Mouse (Mus musculus) lung, postnatal 0 days (tissue): ENCODE data around the gene Plekha1. TPM values are rescaled to one million over a fixed set of nuclear protein-coding genes. Genes with fewer than 3 reads are reported as not detected.

ENCODE experiments used
- ATAC-seq: fragments of 200-750 bp; cut with Nextera tagmentation; 2 replicates; pipeline ENCODE4 v1.8.0; 2017; ENCODE audit warnings: moderate library complexity
- DNase-seq: peaks from one replicate; pipeline ENCODE4 v3.0.0-alpha.2; 2016; ENCODE audit warnings: low spot score
- H3K27ac ChIP-seq: fragments of 300-500 bp; sonication (generic); 2 replicates; pipeline ENCODE4 v1.5.1; 2014; ENCODE audit warnings: antibody characterized with exemption, mild to moderate bottlenecking, low read length, mixed read lengths
- H3K27me3 ChIP-seq: fragments of 300-500 bp; sonication (generic); replicated peaks from 2 replicates; pipeline ENCODE4 v1.6.1; 2014; ENCODE audit warnings: low read length, mixed read lengths; ENCODE audit not compliant: insufficient read depth
- H3K36me3 ChIP-seq: fragments of 300-500 bp; sonication (generic); 2 replicates; pipeline ENCODE4 v1.6.1; 2014; ENCODE audit warnings: low read length, mixed read lengths; ENCODE audit not compliant: insufficient read depth
- H3K4me1 ChIP-seq: fragments of 300-500 bp; sonication (generic); 2 replicates; pipeline ENCODE4 v1.6.1; 2014; ENCODE audit warnings: antibody characterized with exemption, low read depth, low read length, mixed read lengths; ENCODE audit not compliant: insufficient read depth
- H3K4me2 ChIP-seq: fragments of 300-500 bp; sonication (generic); replicated peaks from 2 replicates; pipeline ENCODE4 v1.6.1; 2014; ENCODE audit warnings: low read depth, mild to moderate bottlenecking, low read length, moderate library complexity, mixed read lengths
- H3K4me3 ChIP-seq: fragments of 300-500 bp; sonication (generic); 2 replicates; pipeline ENCODE4 v1.5.1; 2014; ENCODE audit warnings: low read depth, low read length
- H3K9ac ChIP-seq: fragments of 300-500 bp; sonication (generic); replicated peaks from 2 replicates; pipeline ENCODE4 v1.6.1; 2014; ENCODE audit warnings: low read depth, mild to moderate bottlenecking
- H3K9me3 ChIP-seq: fragments of 300-500 bp; sonication (generic); 2 replicates; pipeline ENCODE4 v1.6.1; 2016; ENCODE audit warnings: low read length, mixed read lengths
- CTCF ChIP-seq: IDR thresholded peaks from 2 replicates; pipeline ENCODE4 v1.5.1; 2016; ENCODE audit warnings: antibody characterized with exemption, mild to moderate bottlenecking
- EP300 ChIP-seq: IDR thresholded peaks from 2 replicates; pipeline ENCODE4 v1.6.1; 2016; ENCODE audit warnings: antibody characterized with exemption, mild to moderate bottlenecking, control low read depth
- WGBS: fragments of 180-500 bp; shearing (Covaris S2); extraction: QIAGEN DNeasy Blood & Tissue Kit; methylation state at CpG from one replicate; pipeline ENCODE4 v1.1.7; 2014; 5-methylcytosine and 5-hydroxymethylcytosine counted together
- polyA plus RNA-seq: library from polyadenylated mRNA; unstranded; fragments of >200 nt; fragmentation: Nextera tagmentation; extraction: Ambion mirVana; gene quantifications from 2 replicates; pipeline ENCODE4 v1.2.1, GENCODE M21; 2015

The Plekha1 gene
- polyA plus RNA-seq, 1 experiment from 2014 or later: 74.5 TPM

- Histone ChIP-seq H3K9me3 (no peaks in the 10 kb centered on the region), H3K9ac (no peak overlapping the region), H3K27ac (no peak overlapping the region), H3K4me2 (no peak overlapping the region), H3K4me3 (no peak overlapping the region), H3K27me3 (no peaks in the 10 kb centered on the region), H3K36me3 (no peaks in the 10 kb centered on the region), H3K4me1 (no peaks in the 10 kb centered on the region)
- no peak for TF ChIP-seq CTCF
- TF ChIP-seq EP300: no peak
- DNase-seq (no peak), ATAC-seq (no peak)
- WGBS: 88% methylated on average over 11 of the region's 11 CpGs
These were observed 79.4 kb downstream of the Plekha1 start for GRCm38 (mm10) chr7:130944766-130945475.

GRCm38 (mm10) chr7:130945730-130946129 lies 80.2 kb downstream of the Plekha1 start:
- ATAC-seq (no peak), DNase-seq (no peak)
- no peaks in the 10 kb centered on the region for H3K9me3 ChIP-seq
- no peak overlapping the region for H3K9ac ChIP-seq
- H3K36me3 ChIP-seq: no peaks in the 10 kb centered on the region
- WGBS: 91% methylated on average over 3 of the region's 3 CpGs
- TF ChIP-seq CTCF (no peak), EP300 (no peak)
- H3K4me1 ChIP-seq: no peaks in the 10 kb centered on the region
- H3K4me2 ChIP-seq: no peak overlapping the region
- H3K27ac ChIP-seq: no peak overlapping the region
- H3K27me3 ChIP-seq: no peaks in the 10 kb centered on the region
- H3K4me3 ChIP-seq: no peak overlapping the region

GRCm38 (mm10) chr7:130946303-130946702 lies 80.7 kb downstream of the Plekha1 start:
- no peak overlapping the region for H3K9ac ChIP-seq
- DNase-seq (no peak), ATAC-seq (no peak)
- H3K4me2 ChIP-seq: no peak overlapping the region
- TF ChIP-seq CTCF (no peak), EP300 (no peak)
- H3K4me1 ChIP-seq: no peaks in the 10 kb centered on the region
- H3K27ac ChIP-seq: no peak overlapping the region
- H3K27me3 ChIP-seq: no peaks in the 10 kb centered on the region
- H3K9me3 ChIP-seq: no peaks in the 10 kb centered on the region
- 85% methylated on average over 12 of the region's 12 CpGs for WGBS
- no peaks in the 10 kb centered on the region for H3K36me3 ChIP-seq
- H3K4me3 ChIP-seq: no peak overlapping the region

DNA sequence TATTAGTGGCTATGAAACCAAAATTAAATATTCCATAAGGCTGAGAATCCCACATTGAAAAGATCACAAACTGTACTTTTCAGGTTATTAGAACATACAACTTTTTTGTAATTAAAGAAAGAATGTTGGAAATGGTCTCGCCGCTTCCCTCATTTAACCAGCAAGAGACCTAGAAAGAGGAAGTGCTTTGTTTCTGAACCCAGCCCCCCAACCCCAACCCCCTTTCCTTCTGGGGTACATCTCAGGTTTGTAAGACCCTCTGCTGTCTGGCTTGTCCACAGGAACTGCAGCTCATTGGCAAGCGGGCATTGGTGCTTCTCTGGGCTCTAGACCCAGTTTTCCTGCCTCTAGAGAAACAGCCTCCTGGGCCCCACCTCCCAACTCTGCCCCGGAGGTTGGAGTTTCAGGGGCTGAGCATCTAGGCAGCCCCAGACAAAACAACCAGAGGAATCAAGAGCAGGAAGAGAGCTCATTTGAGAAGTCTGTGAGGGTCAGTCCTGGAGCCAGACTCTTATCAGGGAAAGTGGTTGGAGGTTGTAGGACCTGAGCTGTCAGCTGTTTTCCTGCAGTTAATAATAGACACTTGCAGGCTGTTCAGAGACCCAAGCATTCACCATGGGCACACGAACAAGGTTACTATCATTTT lies 83.1 kb downstream of the Plekha1 start:
- WGBS: 42% methylated on average over 5 of the region's 5 CpGs
- Histone ChIP-seq H3K36me3 (no peaks in the 10 kb centered on the region), H3K4me2 (no peak overlapping the region), H3K27ac (no peak overlapping the region), H3K27me3 (no peaks in the 10 kb centered on the region), H3K9ac (no peak overlapping the region), H3K9me3 (no peaks in the 10 kb centered on the region), H3K4me1 (no peaks in the 10 kb centered on the region), H3K4me3 (no peak overlapping the region)
- no peak for ATAC-seq
- DNase-seq: no peak
- no peak for TF ChIP-seq EP300
- TF ChIP-seq CTCF: no peak

DNA sequence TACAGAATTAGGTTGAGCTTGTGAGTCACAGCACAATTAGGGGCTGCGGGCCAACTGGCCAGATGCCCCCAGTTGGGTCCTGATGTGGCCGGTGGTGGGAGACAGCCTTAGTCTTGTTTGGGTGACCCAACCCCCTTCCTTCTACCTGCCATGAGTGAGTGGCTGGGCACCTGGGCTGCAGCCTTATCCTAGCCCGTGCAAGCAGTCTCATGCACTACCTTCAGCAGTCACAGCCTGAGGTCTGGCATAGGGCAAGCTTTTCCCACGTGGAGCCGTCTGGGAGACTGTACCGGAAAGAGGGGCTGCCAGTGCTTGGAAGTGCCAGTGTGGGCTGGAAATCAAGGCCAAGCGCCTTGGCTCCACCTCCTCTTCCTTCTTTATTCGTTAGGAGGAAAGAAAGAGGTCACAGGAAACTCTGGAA lies 83.8 kb downstream of the Plekha1 start:
- peak; percentile 64 for ATAC-seq
- H3K4me3 ChIP-seq: no peak overlapping the region
- 19% methylated on average over 8 of the region's 8 CpGs for WGBS
- DNase-seq: peak; percentile 62
- TF ChIP-seq EP300 (no peak), CTCF (no peak)
- no peak overlapping the region for H3K9ac ChIP-seq
- no peaks in the 10 kb centered on the region for H3K4me1 ChIP-seq
- H3K36me3 ChIP-seq: no peaks in the 10 kb centered on the region
- H3K27ac ChIP-seq: no peak overlapping the region
- no peaks in the 10 kb centered on the region for H3K27me3 ChIP-seq
- H3K9me3 ChIP-seq: no peaks in the 10 kb centered on the region
- no peak overlapping the region for H3K4me2 ChIP-seq

DNA sequence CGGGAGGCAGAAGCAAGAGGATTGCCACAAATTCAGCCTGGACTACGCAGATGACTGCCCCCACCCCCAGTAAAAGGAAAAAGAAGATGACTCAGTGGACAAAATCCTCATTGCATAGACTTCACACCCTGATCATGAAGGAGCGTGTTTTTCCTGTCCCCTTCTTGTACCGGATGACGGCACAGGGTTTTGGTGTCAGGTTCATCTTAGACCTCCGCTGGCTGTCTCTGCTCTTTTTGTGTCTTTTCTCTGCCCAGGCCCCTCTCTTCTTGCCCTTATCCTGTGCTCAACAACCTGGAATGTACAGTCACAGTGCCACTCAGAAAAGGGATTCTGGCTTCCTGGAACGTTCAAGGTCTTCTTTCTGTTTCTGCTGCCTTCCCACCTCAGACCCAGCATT lies 84.9 kb downstream of the Plekha1 start:
- Histone ChIP-seq H3K27ac (no peak overlapping the region), H3K9me3 (no peaks in the 10 kb centered on the region), H3K4me3 (no peak overlapping the region), H3K9ac (no peak overlapping the region), H3K4me2 (no peak overlapping the region), H3K4me1 (no peaks in the 10 kb centered on the region), H3K27me3 (no peaks in the 10 kb centered on the region), H3K36me3 (no peaks in the 10 kb centered on the region)
- 89% methylated on average over 7 of the region's 7 CpGs for WGBS
- no peak for TF ChIP-seq CTCF
- no peak for TF ChIP-seq EP300
- no peak for ATAC-seq
- no peak for DNase-seq
